Mouse (Mus musculus): ENCODE results near the gene Hypk.

The Hypk gene

DNA sequence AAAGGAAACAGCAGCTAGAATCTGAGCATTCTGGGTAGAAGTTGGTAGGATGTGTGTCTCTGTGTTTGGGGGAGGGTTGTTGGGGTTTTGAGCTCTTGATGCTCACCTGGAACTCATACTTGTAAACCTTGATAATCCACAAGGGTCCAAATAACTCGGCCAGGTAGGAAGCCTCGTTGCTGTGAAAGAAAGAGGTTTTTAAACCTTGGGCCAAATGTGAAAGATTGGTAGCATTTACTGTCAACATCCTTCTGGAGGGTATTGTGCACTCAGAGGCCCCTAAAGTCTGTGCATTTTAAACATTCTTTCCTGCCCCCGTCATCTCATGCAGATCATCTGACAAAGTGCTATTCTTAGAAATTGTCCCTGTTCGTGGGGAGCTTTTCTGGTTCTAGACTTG lies at the start of gene Hypk:
Gene Hypk, plus strand, starts transcription at position 301 of the 400 bp plus-strand sequence.
- no peak for DNase-seq (ENCODE audit: low spot score in 2 of 2)

DNA sequence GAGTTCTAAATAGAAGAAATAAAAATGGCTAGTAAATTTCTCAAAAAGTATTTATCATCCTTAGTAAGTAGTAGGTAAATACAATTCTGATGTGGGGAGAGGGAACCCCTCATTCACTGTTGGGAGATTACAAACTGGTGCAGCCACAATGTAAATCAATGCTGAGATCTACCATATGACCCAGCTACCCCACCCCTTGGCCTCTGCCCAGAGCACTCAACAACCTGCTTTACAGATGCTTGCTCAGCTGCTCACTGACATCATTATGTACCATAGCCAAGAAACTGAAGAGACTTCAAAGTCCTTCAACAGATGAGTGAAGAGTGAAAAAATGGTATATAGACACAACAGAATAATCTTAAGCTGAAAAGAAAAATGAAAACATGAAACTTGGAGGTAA lies 49.8 kb upstream of the Hypk start:
- no peak for DNase-seq (ENCODE audit: low spot score in 2 of 2)

DNA sequence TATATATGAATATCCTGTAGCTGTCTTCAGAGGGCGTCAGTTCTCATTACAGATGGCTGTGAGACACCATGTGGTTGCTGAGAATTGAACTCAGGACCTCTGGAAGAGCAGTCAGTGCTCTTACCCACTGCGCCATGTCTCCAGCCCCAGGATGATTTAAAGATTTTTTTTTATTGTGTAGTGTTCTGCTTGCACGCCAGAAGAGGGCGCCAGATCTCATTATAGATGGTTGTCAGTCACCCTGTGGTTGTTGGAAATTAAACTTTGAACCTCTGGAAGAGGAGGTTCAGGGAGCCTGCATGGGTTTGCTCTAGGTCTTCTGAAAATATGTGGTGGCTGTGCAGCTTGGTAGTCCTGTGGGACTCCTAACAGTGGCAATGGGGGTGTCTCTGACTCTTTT lies 44.9 kb upstream of the Hypk start:
- no peak for DNase-seq (ENCODE audit: low spot score in 2 of 2)

DNA sequence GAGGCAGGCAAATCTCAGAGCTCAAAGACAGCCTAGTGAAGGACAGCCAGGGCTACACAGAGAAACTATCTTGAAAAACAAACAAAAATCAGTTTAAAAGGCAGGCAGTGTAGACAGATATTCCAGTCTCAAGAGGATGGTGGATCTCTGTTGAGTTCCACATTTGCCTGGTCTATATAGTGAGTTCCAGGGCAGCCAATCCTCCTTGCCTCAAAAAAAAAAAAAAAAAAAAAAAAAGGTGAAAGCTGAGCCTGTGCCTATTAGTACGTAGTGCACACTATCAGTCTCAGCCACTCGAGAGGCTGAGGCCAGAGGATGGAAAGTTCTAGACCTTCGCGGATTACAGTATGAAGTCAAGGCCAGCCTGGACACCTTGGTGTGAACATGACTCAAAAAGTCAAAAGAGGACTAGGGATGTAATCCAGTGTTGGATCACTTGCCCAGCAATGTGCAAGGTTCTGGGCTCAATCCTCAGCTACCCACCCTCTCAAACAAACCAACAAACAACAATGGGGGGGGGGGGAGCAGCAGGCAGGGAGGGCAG lies 40.2 kb upstream of the Hypk start:
- DNase-seq (ENCODE audit: low spot score in 2 of 2): no peak

DNA sequence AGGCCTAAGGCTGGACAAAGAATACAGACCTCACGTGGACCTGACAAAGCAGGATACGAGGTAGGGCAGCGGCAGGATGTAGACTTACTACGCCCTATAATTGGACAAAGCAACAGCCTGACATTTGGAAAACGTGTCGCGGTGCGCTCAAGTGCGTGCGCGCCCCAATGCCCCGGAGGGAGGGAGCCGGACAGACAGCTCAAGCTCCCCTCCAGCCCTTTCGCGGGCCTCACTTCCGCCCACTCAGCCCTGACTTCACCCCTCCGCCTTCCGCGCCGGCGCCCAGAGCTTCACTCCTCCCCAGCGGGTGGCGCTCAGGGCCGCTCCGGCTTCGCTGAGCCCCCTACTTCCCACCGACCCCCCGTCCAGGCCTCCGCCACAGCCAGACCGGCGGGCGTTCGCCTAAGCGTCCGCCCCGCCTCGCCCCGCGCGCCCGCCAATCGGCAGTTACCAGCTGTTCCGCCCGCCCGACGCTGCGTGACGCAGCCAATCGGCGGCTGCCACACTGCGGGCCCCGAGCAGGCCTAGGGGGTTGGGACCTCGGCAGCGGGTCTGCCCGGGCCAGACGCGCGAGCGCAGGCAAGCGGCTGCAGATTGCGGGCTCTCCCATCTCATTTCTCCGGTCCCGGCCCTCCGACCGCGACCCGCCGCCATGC lies 39.6 kb upstream of the Hypk start, which contains the start of the genes Pdia3 and Catsper2:
Gene Pdia3, plus strand, starts transcription at position 389 of the 656 bp plus-strand sequence.
Gene Catsper2, minus strand, starts transcription at position 406 of the 656 bp plus-strand sequence.
- DNase-seq (ENCODE audit: low spot score in 2 of 2): peak; percentile 96 to 97

DNA sequence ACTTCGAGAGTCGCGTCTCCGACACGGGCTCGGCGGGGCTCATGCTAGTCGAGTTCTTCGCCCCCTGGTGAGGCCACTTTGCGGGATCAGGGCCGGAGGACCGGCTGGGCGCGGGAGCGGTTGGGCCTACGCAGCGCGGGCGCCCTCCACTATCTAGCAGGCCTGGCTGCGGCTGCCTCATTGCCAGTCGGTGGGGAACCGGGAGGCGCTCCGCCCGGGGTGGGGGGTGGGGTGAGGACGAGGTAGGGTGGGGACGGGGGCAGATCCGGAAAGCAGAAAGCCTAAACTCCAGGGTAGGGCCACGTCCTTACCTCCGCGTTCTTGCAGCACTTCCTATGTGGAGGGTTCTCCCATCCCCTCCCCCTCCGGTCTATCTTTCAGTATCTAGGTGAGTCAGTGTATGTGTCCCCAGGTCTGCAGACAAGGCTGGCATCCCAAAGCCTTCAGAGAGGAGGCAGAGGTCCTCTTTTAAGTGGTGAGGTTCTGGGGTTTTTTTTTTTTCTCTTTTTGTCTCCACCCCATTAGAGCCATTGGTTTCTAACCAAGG lies 38.9 kb upstream of the Hypk start:
- DNase-seq (ENCODE audit: low spot score in 2 of 2): no peak

DNA sequence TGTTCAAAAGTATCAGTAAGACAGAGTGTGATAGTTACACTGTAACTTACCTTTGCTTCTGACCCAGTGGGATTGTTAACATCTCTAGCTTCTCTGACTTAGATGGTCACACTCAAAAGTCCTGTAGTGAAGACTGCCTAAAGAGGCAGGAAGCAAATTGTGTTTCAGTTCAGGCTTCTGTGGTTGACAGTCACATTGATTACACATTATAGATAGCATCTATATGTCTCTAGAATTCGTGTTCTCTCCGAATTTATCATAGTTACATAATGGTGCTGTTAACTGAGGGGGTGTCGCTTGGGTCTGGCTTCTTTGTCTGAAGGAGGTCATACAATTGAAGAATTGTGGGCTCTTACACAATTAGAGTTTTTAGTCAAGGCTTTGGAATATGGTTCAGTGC lies 38.0 kb upstream of the Hypk start:
- no peak for DNase-seq (ENCODE audit: low spot score in 2 of 2)

DNA sequence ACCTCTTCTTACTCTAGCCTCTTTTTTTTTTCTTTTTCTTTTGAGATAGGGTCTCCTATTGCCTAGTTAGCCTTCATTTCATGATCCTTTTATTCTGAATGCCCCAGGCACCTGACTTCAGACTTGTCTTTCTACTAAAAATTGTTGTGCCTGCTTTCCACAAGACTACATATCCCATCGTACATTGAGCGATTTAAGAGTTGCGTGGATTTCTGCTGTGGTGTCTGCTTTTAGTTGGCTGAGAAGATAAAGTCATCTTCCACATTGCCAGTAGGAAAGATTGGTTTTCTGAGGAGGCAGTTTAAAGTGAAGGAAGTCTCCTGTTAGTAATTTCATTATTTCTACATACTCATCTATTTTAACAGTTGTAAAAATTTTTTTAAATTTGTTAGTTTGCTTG lies 37.5 kb upstream of the Hypk start:
- DNase-seq (ENCODE audit: low spot score in 2 of 2): peak in 1 of 2 experiments; percentile 29

DNA sequence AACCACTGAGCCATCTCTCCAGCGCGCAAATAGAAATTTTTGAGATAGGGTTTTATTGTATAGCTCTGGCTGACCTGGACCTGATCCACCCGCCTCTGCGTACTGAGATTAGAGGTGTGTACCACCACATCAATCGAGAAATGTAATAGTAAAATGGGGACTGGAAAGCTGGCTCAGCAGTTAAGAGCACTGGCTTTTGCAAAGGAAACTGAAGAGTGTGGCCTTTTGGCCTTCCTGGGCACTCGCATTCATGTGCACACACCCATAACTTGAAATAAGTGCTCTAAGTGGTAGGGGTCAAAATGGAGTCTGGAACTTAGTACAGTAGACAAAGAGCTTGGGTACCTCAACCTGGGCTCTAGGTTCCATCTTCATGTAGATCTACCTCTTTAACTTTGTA lies 36.7 kb upstream of the Hypk start:
- DNase-seq (ENCODE audit: low spot score in 2 of 2): no peak

DNA sequence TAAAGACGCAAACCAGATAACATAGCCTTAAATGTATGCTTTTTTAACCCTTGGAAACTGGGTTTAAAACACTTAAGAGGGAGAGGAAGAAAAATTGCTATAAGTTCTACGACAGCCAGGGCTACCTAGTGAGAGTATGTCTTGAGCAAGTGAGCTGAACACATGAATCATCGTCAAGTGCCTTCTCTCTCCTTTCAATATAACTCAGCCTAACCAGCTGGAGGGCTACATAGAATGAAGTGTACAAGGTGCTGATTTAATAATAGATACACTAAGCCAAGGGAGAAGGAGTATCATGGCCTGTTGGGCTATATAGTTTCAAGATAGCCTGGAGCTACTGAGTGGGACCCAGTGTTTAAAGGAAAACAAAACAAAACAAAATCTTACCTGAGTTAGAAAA lies 34.6 kb upstream of the Hypk start:
- DNase-seq (ENCODE audit: low spot score in 2 of 2): no peak

DNA sequence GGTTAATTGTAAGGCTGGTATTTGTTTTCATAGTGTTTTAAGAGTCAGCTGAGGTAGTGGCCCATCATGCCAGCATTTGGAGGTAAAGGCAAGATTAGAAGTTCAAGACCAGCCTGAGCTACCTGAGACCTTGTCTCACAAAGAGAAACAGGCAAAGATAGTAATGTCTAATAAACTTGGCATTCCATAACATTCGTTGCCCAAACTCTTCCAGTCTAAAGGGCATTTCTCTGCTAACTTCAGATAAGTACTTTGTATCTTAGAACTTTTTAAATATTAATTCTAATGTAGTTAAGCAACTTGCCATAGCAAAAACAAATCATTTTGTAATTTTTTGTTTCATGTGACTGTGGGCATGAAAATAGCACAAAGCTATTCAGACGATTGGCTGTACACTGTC lies 29.9 kb upstream of the Hypk start:
- no peak for DNase-seq (ENCODE audit: low spot score in 2 of 2)

DNA sequence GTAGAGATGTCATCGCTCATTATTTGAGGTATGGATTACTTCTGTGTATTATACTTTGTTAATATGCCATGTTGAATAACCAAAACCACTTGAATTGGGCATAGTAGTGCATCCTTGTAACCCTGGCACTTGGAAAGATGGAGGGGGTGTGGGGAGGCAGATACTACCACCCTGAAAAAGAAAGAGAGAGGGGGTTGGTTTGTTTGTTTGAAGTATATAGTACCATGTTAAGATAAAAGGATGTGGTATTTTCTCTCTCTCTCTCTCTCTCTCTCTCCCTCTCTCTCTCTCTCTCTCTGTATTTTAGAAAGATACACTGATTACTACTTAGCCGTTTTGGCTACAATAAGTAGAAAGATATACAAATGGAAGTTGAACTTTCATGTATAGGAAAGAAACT lies 27.2 kb upstream of the Hypk start:
- DNase-seq (ENCODE audit: low spot score in 2 of 2): no peak

DNA sequence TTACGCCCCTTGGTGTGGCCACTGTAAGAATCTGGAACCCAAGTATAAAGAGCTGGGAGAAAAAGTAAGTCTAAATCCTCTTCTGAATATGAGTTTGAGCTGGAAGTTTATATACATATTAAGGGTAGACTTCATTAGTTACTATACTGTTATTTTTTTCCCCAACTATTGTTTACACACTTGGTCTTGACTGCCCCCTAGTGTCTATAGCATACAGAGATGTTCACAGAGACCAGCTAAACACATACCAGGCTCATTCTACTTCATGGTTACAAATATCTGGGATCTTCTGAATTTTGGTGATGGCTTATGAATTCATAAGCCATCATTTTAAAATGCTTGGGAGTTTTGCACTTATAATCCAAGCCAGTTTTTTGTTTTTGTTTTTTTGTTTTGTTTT lies 18.2 kb upstream of the Hypk start:
- DNase-seq (ENCODE audit: low spot score in 2 of 2): no peak

DNA sequence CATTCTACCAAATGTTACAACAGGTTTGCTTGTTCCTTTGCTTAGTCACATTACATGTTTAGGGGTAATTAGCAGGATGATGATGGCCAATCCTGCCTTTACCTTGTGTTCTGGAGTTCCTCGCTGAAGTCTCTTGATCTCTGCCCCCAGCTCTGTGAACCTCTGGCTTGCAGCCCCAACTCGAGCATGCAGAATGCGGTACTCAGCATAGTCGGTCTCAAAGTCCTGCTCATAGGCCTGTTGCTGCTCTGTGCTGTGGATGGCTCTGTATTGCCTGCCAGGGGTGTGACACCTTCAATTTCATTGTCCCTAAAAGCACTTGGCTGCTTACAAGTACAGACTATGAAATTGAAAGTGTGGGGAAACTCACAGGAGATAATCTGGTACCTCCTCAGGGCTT lies 13.3 kb upstream of the Hypk start:
- no peak for DNase-seq (ENCODE audit: low spot score in 2 of 2)

DNA sequence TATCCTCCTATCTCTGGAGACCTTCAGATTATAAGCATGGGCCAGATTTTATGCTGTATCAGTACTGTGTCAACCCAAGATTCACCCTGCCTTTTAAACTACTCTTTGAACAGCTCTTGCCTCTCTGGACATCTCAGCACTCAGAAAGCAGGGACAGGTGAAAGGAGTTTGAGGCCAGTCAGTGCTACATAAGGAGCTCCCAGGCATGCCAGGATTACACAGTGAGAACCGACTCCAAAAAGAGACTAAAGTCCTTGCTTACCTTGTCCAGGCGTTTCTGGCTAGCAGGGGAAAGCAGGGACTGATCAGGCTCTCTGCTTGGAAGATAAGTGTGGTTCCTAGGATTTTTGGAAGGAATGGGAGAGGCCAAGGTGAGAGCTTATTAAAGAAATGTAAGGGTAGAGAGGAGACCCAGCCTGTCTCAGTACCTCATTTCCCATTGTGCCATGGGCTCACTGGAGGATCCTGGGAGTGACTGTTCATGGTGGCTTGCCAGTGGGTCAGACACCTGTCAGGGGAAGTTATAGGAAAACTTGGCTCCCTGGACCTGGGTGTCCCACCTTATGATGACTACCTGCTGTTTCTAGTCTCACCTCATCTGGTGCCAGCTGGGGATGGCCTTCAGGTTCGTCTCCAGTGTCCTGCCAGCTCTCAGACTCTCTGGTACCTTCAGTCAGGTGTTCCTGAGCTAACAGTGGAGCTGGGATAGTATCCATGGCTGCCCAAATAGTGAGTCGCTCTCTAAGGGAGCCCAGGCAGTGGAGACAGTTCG lies 12.1 kb upstream of the Hypk start:
- no peak for DNase-seq (ENCODE audit: low spot score in 2 of 2)

DNA sequence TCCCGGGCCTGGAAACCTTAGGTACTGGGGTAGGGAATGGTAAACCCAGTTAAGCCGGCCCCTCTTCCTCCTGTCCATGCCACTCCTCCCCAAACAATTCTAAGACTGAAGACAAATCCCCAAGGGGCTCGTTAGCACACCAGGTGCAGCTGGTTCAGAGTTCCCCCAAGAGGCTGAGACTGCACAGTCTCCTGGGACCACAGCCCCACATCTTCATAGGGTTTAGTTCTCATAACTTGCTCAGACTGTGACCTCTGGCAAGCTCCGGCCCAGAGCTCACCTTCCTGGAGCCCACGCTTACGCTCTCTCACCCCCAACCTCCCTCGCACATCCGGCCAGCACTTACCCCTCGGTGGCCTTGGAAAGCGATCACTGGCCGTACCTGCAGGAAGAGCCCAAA lies 11.3 kb upstream of the Hypk start:
- DNase-seq (ENCODE audit: low spot score in 2 of 2): no peak

DNA sequence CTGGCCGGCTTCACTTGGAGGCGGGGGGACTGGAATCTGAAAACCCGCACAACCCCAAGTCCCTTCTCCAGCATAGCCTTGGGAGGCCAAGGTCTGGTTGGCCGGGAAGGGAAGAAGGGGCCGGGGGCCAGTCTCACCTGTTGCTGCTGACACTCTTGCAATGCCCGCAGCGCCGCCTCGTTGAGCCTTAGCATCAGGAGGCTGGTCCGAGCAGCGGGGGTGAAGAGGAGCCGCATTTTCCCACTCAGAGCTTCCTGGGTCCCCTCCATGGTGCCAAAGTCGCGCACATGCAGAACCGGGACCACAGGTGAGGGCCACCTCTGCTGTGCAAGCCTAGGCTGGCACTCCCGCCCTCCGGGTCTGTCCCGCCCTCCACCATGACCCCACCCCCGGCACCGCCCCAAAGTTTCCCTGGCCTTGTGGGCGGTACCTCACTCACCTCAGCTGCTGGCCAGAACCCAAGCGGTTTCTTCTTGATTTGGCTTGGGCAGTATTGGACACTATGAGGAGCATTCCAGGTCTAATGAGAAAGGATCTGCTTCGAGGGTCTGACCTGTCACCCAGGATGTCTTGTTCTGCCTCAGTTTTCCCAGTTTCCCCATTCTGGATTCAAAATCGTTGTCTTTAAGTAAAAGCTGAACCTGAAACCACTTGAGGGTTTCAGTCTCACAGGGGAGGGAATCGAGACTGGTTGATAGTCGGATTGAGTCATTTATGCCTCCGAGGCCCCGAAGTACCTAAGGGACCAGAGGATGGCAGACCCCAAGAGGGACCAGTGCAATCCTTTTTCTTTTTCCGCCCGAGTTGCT lies 10.6 kb upstream of the Hypk start:
- DNase-seq (ENCODE audit: low spot score in 2 of 2): no peak

DNA sequence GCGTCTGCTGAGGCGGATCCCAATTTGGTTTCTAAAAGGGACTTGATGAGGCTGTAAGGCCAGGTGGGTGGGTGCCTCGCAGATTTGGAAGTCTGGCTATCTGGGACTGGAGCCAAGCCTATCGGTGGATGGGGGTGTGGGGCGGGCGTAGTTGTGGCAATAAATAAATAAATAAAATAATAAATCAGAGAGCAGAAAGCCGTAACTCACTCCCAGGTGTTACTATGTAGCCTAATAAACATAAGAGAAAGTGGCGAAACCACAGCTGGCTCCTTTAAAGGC lies 10.1 kb upstream of the Hypk start:
- no peak for DNase-seq (ENCODE audit: low spot score in 2 of 2)

DNA sequence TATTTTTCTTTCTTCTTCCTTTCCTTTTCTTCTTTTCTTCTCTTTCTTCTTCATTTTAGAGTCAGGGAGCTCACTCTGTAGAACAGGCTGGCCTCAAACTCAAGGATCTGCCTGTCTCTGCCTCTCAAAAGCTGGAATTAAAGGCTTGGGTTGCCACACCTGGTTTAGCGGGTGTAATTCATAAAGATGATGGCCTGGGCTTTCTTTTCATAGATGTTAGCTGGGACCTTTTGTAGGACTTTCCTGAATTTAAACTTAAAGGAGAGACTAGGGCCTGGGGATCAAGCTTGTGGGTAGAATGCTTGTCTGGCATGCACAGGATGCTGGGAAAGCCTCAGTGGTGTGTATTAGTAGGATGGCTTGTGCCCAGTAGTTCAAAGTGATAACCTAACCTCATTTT lies 8.9 kb upstream of the Hypk start, which contains the start of gene Ell3:
Gene Ell3, minus strand, starts transcription at position 101 of the 400 bp plus-strand sequence.
- DNase-seq (ENCODE audit: low spot score in 2 of 2): no peak

DNA sequence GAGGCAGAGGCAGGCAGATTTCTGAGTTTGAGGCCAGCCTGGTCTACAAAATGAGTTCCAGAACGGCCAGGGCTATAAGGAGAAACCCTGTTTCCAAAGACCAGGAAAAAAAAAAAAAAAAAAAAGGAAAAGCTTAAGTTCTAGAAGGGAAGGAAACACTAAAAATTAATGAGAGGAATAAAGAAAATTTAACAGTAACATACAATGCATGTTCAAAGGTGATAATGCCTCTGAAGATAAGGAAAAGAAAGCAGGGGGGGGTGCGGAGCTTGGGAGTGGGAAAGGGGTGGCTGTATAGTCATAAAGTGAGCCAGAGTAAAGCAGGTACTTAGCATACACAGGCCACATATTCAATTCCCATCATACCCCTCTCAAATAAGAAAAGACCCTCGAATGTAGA lies 8.0 kb upstream of the Hypk start:
- DNase-seq (ENCODE audit: low spot score in 2 of 2): no peak

DNA sequence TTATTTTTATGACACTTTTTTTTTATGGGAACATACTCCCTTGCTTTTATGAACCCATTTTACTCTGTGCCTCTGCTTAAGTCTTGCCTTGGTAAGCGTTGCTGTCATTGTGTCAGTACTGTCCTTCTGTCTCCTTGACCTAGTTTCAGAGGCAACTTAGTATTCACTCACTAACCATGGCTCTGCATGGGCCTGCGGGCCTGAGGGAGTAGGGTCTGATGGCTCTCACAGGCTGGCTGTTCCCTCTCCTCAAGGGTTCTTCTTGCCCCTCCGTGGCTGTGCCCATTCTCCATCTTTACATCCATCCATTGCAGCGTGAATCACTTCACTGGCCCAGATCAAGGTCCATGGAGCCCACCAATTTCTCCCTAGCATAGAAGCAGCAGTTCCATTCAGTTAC lies 6.6 kb upstream of the Hypk start:
- DNase-seq (ENCODE audit: low spot score in 2 of 2): no peak

DNA sequence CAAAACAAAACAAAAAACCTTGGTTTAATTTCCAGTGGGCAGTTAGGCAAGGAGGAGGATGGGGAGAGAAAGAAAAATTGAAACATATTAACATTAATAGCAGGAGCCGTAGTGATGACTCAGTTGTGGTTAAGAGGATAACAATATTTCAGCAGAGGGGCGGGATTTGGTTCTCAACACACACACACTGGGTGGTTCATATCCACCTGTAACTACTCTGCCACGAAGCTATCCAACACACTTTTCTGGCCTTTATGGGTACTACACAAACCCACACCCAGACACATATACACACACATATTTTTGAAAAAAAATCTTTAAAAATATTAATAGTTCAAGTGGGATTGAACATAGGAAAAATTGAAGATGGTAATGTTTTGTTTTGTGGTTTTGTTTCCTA lies 6.1 kb upstream of the Hypk start:
- DNase-seq (ENCODE audit: low spot score in 2 of 2): no peak
